Mouse (Mus musculus) liver, embryonic 14.5 days (tissue): ENCODE measurements around the gene Gm4131. TPM values are rescaled to one million over a fixed set of nuclear protein-coding genes. Genes with fewer than 3 reads are reported as not detected.

Experiments used
- ATAC-seq: fragments of 200-750 bp; cut with Nextera tagmentation; 2 replicates; pipeline ENCODE4 v1.8.0; 2017; ENCODE audit warnings: moderate number of reproducible peaks, mild to moderate bottlenecking, moderate library complexity; ENCODE audit not compliant: insufficient read depth
- DNase-seq, 3 experiments: peaks; one replicate each; pipeline ENCODE4 v3.0.0-alpha.2; 2012 to 2013; ENCODE audit warnings: low read depth in 3 of 3, low spot score in 3 of 3
- H3K27ac ChIP-seq: fragments of 300-500 bp; sonication (generic); 2 replicates; pipeline ENCODE4 v1.5.1; 2014; ENCODE audit warnings: moderate library complexity, mild to moderate bottlenecking, control low read depth, inconsistent platforms
- H3K27me3 ChIP-seq: fragments of 300-500 bp; sonication (generic); 2 replicates; pipeline ENCODE4 v1.6.1; 2014; ENCODE audit warnings: mild to moderate bottlenecking, low read length, moderate library complexity; ENCODE audit not compliant: control insufficient read depth, insufficient read depth
- H3K36me3 ChIP-seq: fragments of 300-500 bp; sonication (generic); replicated peaks from 2 replicates; pipeline ENCODE4 v1.6.1; 2014; ENCODE audit warnings: low read depth; ENCODE audit not compliant: control insufficient read depth, insufficient read depth
- H3K4me1 ChIP-seq, 2 experiments: fragments of 200-500 bp in 1 of 2; fragments of 300-500 bp in 1 of 2; sonication (generic) in 1 of 2; replicated peaks; 2 replicates each; pipeline ENCODE4 v1.6.1; 2012 to 2014; ENCODE audit warnings: antibody characterized with exemption in 1 of 2, inconsistent platforms in 1 of 2, low read length in 1 of 2; ENCODE audit not compliant: control insufficient read depth in 2 of 2, insufficient read depth in 2 of 2
- H3K4me2 ChIP-seq: fragments of 300-500 bp; sonication (generic); 2 replicates; pipeline ENCODE4 v1.6.1; 2014; ENCODE audit warnings: low read depth, mild to moderate bottlenecking, control low read depth, moderate library complexity
- H3K4me3 ChIP-seq, 2 experiments: fragments of 200-500 bp in 1 of 2; fragments of 300-500 bp in 1 of 2; sonication (generic) in 1 of 2; 2 replicates each; pipeline ENCODE4 v1.5.1; 2012 to 2014; ENCODE audit warnings: low read depth in 2 of 2, low read length in 2 of 2, mild to moderate bottlenecking in 2 of 2, control low read depth in 1 of 2, inconsistent platforms in 1 of 2, moderate library complexity in 1 of 2; ENCODE audit not compliant: insufficient read depth in 1 of 2
- H3K9ac ChIP-seq: fragments of 300-500 bp; sonication (generic); replicated peaks from 2 replicates; pipeline ENCODE4 v1.6.1; 2014; ENCODE audit warnings: mild to moderate bottlenecking, control low read depth, moderate library complexity
- H3K9me3 ChIP-seq: fragments of 300-500 bp; sonication (generic); 2 replicates; pipeline ENCODE4 v1.6.1; 2016; ENCODE audit warnings: low read length, mixed read lengths; ENCODE audit not compliant: control insufficient read depth
- CTCF ChIP-seq: IDR thresholded peaks from 2 replicates; pipeline ENCODE4 v1.5.1; 2016; ENCODE audit warnings: antibody characterized with exemption, low read depth, control low read depth
- EP300 ChIP-seq: IDR thresholded peaks from 2 replicates; pipeline ENCODE4 v1.6.1; 2016; ENCODE audit warnings: antibody characterized with exemption, low read depth
- WGBS: fragments of 180-500 bp; shearing (Covaris S2); extraction: QIAGEN DNeasy Blood & Tissue Kit; methylation state at CpG from one replicate; pipeline ENCODE4 v1.1.7; 2014; ENCODE audit not compliant: insufficient replicate concordance; 5-methylcytosine and 5-hydroxymethylcytosine counted together
- polyA plus RNA-seq, 2 experiments: library from polyadenylated mRNA; depleted of rRNA in 1 of 2; stranded (reverse) in 1 of 2; unstranded in 1 of 2; fragments of >200 nt; fragmentation: Nextera tagmentation in 1 of 2; extraction: Ambion mirVana in 1 of 2; gene quantifications; 2 replicates each; pipeline versions ENCODE4 v1.2.1 to v1.2.3; 2012 to 2014

Gene Gm4131
- polyA plus RNA-seq, 2 experiments = not detected

- WGBS = 17% methylated on average over 22 of the region's 22 CpGs
- no peak for TF ChIP-seq EP300
- peak; percentile 75 for TF ChIP-seq CTCF
- Histone ChIP-seq H3K36me3 (no peaks in the 10 kb centered on the region), H3K9ac (no peak overlapping the region), H3K27ac (no peak overlapping the region), H3K4me1 (no peaks in the 10 kb centered on the region), H3K27me3 (no peaks in the 10 kb centered on the region), H3K4me2 (no peak overlapping the region), H3K4me3 (no peak overlapping the region), H3K9me3 (no peaks in the 10 kb centered on the region)
- no peak for ATAC-seq
- peak; percentile 17 to 28 (median 18) for DNase-seq
Observed at GRCm38 (mm10) chr14:62457420-62458181, 109.1 kb downstream of the Gm4131 start.

GRCm38 (mm10) chr14:62456239-62456747, 110.4 kb downstream of the Gm4131 start, which contains the start of gene Gucy1b2:
Gucy1b2 (minus strand) TSS chr14:62456289.
- WGBS = 60% methylated on average over 9 of the region's 9 CpGs
- Histone ChIP-seq H3K9ac (no peak within 1 kb of the TSS), H3K27ac (no peak within 1 kb of the TSS), H3K9me3 (no peaks in the 10 kb centered on the region), H3K27me3 (no peaks in the 10 kb centered on the region), H3K4me1 (no peaks in the 10 kb centered on the region), H3K36me3 (no peaks in the 10 kb centered on the region), H3K4me3 (no peak within 1 kb of the TSS), H3K4me2 (no peak within 1 kb of the TSS)
- TF ChIP-seq EP300 (no peak), CTCF (no peak)
- DNase-seq = no peak
- no peak for ATAC-seq

GRCm38 (mm10) chr14:62455570-62455879, 111.2 kb downstream of the Gm4131 start:
- DNase-seq (no peak), ATAC-seq (no peak)
- Histone ChIP-seq H3K36me3 (no peaks in the 10 kb centered on the region), H3K4me2 (no peak overlapping the region), H3K9me3 (no peaks in the 10 kb centered on the region), H3K27me3 (no peaks in the 10 kb centered on the region), H3K4me1 (no peaks in the 10 kb centered on the region), H3K27ac (no peak overlapping the region), H3K9ac (no peak overlapping the region), H3K4me3 (no peak overlapping the region)
- WGBS = 56% methylated on average over 5 of the region's 5 CpGs
- TF ChIP-seq EP300 = no peak
- no peak for TF ChIP-seq CTCF

GRCm38 (mm10) chr14:62454760-62455569, 111.8 kb downstream of the Gm4131 start:
- TF ChIP-seq CTCF (no peak), EP300 (no peak)
- no peak for DNase-seq
- H3K4me2 ChIP-seq = no peak overlapping the region
- no peak for ATAC-seq
- no peak overlapping the region for H3K27ac ChIP-seq
- 40% methylated on average over 9 of the region's 9 CpGs for WGBS
- H3K36me3 ChIP-seq = no peaks in the 10 kb centered on the region
- no peak overlapping the region for H3K4me3 ChIP-seq
- H3K9me3 ChIP-seq = no peaks in the 10 kb centered on the region
- H3K9ac ChIP-seq = no peak overlapping the region
- no peaks in the 10 kb centered on the region for H3K4me1 ChIP-seq
- H3K27me3 ChIP-seq = no peaks in the 10 kb centered on the region

DNA sequence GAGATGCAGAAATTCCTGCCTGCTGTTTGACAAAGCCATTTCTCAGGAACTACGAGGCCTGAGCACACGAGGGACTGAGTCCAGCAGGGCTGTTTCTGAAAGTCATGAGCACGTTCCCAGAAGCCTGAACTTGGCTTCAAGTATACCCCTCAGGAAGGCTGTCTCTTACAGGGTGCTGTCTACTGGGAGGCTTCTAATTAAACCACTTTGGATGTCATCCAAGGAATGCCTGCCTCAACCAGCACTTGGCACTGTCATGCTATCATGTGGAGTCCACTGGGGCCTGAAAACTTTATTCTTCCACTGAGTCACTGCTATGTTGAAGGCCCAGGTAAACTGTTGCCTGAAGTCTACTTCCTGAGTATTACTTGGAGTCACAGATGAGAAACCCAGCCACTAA, 112.6 kb downstream of the Gm4131 start:
- Histone ChIP-seq H3K4me3 (no peak overlapping the region), H3K4me1 (no peaks in the 10 kb centered on the region), H3K4me2 (no peak overlapping the region), H3K36me3 (no peaks in the 10 kb centered on the region), H3K9me3 (no peaks in the 10 kb centered on the region), H3K9ac (no peak overlapping the region), H3K27me3 (no peaks in the 10 kb centered on the region), H3K27ac (no peak overlapping the region)
- no peak for TF ChIP-seq EP300
- 46% methylated on average over 3 of the region's 3 CpGs for WGBS
- ATAC-seq = no peak
- no peak for DNase-seq
